Mouse (Mus musculus): ENCODE measurements around the gene Cdk5r2.
A peak's percentile ranks its signal among the peaks of the same experiment; 100 is the strongest.

Cdk5r2 gene

DNA sequence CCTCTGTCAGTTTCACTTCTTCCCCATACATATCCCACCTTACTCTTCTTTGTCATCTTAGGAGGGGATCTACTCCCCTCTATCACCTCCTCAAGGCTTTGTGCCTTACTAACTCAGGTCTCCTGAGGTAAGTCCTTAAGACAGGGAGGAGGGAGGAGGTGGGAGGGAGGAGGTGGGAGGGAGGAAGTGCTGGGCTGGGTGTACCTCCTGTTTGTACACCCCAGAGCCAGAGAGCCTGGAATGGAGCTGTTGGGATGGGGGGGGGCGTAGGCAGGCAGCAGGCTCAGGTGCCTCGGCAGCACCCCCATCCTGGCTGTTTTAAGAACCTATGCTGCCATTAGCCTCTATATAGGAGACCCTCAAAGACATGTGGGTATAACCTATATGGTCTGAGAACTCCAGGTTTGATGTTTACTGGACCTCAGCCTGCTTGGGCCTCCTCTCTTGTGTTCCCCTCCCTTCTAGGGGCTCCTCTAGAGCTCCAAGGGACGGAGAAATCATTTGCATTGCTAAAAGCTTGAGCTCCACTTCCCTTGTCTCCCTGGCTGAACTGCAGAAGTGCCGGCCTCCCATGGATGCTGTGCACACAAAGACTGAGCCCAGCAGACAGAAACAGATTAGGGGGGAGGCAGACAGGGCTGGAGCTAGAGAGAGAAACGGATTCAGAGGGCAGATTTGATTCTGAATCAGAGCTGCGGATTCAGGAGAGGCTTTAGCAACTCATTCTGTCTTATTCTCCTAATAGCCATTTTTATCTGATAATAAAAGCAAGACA, 3.5 kb upstream of the Cdk5r2 start:
- peak; percentile 92 for DNase-seq (ENCODE audit: low read depth, low spot score)

DNA sequence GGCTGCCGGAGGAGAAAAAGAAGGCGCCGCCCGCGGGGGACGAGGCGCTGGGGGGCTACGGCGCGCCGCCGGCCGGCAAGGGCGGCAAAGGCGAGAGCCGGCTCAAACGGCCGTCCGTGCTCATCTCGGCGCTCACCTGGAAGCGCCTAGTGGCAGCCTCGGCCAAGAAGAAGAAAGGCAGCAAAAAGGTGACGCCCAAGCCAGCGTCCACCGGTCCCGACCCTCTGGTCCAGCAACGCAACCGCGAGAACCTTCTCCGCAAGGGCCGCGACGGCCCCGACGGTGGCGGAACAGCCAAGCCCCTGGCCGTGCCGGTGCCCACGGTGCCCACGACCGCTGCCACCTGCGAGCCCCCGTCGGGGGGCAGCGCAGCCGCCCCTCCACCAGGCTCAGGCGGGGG, 422 bp downstream of the Cdk5r2 start:
- no peak for DNase-seq (ENCODE audit: low read depth, low spot score)

DNA sequence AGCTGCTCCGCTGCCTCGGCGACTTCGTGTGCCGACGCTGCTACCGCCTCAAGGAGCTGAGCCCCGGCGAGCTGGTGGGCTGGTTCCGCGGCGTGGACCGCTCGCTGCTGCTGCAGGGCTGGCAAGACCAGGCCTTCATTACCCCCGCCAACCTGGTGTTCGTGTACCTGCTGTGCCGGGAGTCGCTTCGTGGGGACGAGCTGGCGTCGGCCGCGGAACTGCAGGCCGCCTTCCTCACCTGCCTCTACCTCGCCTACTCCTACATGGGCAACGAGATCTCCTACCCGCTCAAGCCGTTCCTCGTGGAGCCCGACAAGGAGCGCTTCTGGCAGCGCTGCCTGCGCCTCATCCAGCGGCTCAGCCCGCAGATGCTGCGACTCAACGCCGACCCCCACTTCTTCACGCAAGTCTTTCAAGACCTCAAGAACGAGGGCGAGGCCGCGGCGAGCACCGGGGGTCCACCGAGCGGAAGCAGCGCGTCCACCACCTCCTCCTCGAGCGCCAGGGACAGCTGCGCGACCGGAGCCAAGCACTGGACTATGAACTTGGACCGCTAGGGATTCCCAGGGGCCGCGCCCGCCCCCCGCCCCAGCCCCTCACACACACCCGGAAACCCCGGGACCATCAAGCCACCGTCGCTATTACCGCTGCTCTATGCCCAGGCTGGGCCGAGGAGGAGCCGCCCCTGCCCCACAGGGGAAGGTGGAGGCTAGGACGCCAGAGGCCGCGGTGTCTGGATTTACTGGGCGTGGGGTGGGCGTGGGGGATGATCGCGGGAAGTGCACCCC, 1.1 kb downstream of the Cdk5r2 start:
- DNase-seq (ENCODE audit: low read depth, low spot score), result no peak

DNA sequence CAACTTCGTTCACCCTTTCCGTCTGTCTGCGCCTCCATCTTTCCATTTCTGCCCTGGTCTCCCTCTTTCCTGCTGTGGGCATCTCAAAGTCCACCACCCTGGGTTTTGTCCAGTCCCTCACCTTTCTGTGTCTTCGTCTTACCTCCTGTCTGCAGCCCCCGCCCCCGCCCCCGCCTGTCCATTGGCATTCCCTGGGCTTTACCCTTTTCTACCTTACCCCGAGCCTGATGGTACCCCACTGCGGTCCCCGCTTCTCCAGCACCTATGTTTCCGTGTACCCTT, 1.6 kb downstream of the Cdk5r2 start:
- no peak for DNase-seq (ENCODE audit: low read depth, low spot score)

DNA sequence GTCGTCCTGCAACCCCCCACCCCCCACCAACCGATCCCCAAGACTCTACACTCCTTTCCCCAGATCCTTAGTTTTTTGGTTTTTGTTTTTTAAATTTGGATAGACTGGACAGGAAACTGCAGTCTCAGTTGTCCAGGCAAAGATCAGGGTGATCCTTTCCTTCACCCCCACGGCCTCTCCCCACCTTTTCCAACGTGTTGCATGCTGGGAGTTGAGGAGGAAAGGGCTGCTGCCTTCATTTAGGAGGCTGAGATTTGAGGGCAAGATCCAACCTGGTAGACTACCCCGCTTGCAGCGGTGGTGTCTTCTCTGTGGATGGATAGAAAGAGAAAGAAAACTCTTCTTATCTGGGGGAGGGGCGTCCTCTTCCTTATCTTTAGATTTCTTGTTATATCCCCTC, 2.1 kb downstream of the Cdk5r2 start:
- peak; percentile 49 for DNase-seq (ENCODE audit: low read depth, low spot score)

DNA sequence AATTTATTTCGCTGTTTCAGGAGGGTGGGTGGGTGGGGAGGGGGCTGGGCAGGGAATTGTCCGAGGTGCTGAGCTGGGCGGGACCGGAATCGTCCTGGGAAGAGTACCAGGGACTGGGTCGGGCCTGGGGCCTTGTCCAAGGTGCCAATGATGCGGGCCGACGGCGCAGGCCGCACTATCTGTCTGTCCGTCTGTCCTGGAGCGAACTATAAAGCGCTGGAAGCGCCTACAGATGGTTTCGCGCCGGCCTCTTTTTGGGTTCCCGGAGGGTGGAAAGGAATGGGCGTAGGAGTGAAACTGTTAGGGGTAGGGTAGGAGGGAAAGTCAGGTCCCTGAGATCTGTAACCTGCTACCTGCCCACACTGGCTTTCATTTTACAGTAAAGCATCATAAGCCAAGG, 2.5 kb downstream of the Cdk5r2 start:
- peak; percentile 60 for DNase-seq (ENCODE audit: low read depth, low spot score)

DNA sequence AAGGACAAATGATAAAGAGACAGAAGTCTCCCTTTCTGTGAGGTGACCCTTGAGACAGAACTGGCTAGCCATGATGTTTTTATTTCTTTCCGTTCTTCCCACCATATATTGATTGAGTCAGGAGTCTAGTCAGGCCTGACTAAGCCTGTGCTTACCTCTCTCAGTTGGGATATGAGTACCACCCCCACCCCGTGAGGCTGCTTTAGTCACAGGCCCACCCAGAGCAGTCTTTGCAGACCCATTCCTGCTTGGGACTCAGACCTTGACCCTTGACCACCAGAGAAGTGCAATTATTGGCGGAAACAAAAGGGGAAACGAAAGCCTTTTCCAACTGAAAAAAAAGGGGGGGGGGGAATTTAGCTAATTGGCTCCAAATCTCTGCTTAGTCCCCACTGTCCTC, 2.9 kb downstream of the Cdk5r2 start:
- DNase-seq (ENCODE audit: low read depth, low spot score), result no peak

DNA sequence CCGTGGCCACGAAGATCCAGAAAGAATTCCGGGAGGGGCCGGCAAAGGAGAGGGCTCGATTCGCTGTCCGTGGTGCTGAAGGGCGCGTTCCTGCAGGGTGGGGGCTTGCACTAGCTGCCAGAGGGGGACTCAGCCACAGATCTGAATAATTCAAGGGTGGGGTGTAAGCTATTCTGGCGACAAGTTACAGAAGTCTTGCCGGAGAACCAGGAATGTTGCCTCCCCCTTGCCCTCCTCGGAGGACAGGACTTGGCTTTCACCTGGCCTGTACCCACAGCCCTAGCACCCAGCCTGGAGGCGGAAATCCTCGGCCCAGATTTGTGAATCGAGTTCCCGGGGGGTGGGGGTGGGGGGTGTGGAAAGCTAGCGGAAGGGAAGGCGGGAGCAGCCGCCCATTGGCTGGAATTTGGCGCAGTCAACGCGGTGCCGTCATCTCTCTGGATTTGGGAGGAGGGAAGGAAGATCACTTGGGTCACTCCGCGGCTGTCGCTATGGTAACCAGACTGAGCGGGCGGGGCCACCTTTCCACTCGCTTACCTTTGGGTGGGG, 3.5 kb downstream of the Cdk5r2 start:
- peak; percentile 98 for DNase-seq (ENCODE audit: low read depth, low spot score)

DNA sequence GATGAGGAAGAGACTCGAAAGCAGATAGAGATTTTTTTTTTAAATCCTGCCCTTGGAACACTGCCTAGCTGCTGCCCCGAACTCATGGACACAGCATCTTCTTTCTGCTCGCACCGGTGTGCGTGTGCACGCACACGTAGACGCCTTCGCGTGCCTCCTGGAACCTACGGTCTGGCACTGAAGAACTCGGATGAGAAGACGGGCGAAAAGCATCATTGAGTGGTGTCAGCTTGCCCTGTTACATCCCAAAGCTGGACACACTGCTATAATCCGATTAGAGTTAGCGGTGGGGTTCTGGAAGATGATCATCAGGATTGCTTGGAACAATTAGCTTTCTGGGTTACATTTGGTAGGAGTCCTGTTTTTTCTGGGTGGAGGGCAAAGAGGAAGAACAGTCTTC, 4.1 kb downstream of the Cdk5r2 start:
- DNase-seq (ENCODE audit: low read depth, low spot score), result no peak

DNA sequence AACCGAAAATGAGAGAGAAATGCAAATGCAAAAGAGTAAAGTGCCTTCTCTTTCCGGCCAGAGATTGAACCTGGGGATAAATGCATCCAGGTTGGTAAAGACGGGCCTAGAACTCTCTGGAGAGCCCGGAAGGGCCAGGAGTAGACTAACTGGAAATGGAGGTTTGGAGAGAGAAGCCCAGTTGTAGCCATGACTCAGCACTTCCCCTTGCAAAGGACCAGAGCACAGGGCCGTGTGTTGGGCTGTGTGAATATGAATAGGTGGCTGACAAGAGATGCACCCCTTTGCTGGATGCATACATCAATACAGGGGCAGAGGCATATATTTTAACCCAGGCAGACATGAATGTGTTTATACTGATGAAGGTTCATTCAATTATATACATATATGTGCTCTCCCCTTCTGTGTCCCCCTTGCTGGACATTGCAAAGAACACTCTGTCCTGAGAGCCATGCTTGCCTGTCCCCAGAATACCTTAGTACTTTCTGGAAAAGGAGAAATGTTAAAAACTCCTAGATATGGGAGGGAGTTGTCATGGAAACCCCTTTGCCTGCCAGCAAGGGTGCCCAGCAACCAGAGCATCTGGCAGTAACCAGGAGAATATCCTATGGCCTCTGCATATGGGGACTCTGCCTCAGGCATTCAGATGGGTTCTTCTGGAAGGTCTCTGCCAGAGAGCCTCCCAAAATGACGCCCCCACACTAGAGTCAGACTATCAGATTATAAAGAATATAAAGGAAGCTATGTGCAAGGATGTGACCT, 4.7 kb downstream of the Cdk5r2 start:
- DNase-seq (ENCODE audit: low read depth, low spot score), result peak; percentile 31

DNA sequence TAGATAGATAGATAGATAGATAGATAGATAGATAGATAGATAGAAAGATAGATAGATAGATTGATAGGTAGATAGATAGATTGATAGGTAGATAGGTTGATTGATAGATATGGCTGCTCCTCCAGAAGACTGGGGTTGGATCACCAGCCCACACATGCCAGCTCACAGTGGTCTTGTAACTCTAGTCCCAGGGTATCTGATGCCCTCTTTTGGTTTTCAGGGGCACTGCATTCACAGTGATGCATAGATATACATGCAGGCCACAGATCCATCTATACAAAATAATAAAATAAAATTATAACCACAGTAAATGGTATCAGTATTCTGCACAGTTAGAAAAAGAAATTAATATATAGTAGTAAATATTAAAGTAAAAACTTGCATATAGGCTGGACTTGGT, 7.0 kb downstream of the Cdk5r2 start:
- peak; percentile 60 for DNase-seq (ENCODE audit: low read depth, low spot score)

DNA sequence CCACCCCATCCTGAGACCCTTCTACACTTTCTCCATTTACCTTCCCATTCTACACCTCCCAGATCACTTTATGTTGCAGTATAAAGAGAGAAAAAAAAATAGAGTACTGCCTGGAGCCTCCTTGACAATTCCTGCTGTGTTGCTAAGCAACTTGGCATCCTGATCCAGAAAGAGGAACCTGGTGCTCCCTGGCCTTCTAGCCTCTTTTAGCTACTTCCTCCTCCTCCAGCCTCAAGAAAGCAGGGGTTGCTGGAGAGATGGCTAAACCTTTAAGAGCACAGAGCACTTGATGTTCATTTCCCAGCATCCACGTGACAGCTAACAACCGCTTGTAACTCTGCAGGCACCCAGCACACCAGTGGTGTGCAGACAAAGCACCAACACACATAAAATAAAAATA, 17.5 kb downstream of the Cdk5r2 start:
- no peak for DNase-seq (ENCODE audit: low read depth, low spot score)

DNA sequence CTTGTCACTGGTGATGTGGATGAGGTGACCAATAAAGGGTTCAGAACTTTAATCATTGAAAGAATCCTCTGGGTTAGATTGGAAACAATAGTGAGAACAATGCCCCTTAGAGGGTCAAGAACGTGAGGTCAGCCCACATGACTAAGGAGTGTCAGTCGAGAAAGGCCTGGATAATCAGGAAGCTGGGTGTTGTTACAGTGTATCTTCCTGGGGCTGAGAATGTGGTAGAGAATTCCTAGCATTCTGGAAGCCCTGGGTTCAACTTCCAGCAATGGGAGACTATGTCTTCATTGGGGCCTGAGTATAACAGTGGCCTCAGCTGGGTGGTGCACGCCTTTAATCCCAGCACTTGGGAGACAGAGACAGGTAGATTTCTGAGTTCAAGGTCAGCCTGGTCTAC, 22.5 kb downstream of the Cdk5r2 start:
- peak; percentile 61 for DNase-seq (ENCODE audit: low read depth, low spot score)

DNA sequence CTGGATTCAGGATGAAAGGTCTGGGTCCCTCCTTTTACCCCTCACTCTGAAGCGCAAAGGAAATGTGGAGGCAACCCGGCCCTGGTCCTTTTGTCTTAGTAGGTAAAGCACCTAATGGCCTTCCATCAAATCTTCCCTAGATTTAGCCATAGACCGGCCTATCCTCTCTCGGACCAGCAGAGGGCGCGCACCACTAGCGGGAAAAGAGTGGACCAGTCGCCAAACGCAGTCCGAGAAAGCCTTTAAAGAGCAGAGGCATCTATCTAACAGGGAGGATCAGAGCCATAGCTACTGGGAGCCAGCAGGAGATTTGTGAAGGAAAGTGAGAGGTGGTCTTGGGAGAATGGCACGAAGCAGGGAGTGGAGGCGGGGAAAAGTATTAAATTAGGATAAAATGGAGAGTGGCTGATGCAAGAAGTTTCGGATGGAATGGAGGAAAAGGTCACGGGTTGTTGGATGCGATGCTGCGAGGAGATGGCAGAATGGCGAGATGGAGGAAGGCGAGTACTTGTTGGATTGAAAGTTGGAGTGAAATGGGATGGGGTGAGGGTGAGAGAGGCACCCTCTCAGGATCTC, 26.1 kb downstream of the Cdk5r2 start:
- DNase-seq (ENCODE audit: low read depth, low spot score), result peak; percentile 89

DNA sequence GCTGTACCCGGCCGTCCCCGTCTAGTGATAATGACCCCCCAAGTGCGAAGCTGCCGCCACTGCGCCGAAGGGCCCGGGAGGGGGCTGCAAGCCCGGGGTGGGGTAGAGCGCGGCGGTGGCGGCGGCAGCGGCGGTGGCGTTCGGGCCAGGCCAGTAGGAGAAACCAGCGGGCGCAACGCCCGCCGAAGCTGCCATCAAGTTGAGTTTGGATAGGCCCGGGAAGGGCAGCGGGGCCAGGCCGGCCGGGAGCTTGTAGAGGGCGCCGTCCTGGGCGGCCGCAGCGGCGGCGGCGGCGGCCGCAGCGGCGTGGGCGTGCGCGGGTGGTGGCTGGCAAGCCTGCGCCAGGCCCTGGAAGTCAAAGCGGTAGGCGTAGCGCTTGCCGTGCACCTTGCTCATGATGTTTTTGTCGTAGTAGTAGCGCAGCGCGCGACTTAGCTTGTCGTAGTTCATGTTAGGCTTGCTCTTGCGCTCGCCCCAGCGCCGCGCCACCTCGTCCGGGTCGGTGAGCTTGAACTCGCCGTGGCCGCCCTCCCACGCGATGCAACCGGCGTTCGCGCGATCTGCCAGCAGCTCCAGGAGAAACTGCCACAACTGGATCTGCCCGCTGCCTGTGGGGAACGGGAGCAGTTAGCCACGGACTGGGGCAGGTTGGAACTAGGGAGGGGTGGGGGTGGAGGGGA, 27.5 kb downstream of the Cdk5r2 start:
- DNase-seq (ENCODE audit: low read depth, low spot score), result peak; percentile 61

DNA sequence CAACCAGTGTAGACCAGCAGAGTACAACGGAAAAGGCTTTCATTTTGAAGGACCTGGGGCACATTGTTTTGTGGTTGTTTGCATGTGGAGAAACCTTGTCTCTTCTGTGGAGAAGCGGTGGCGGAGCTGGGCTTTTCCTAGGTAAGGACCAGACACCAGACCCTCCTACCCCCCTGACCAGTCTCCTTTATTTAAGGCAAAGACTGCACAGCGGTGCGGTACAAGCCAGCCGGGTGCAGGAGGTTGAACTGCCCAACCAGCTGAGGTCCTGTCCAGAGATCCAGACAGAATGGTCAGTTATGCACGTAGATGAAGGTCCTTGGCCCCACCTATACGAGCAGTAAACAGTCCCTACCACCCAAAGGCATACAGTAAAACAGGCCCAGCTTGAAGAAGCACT, 28.1 kb downstream of the Cdk5r2 start:
- peak; percentile 51 for DNase-seq (ENCODE audit: low read depth, low spot score)

DNA sequence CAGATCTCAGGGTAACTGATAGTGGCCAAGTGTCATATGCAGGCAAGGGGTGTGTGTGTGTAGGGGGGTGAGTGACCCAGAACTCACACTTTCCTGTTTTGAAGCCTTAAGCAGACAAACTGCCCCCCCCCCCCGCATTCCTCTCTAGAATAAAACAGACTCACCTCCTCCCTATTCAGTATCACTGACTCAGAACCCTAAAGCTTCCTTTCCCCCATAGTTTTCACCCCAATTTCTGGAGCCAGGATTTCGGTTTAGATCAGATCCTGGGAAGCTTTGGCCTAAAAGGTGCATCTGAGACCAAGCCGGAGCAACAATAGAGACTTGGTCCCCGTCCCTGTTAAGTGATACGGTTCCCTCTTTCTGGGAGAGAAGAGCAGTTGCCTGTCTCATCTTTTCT, 28.7 kb downstream of the Cdk5r2 start:
- no peak for DNase-seq (ENCODE audit: low read depth, low spot score)

DNA sequence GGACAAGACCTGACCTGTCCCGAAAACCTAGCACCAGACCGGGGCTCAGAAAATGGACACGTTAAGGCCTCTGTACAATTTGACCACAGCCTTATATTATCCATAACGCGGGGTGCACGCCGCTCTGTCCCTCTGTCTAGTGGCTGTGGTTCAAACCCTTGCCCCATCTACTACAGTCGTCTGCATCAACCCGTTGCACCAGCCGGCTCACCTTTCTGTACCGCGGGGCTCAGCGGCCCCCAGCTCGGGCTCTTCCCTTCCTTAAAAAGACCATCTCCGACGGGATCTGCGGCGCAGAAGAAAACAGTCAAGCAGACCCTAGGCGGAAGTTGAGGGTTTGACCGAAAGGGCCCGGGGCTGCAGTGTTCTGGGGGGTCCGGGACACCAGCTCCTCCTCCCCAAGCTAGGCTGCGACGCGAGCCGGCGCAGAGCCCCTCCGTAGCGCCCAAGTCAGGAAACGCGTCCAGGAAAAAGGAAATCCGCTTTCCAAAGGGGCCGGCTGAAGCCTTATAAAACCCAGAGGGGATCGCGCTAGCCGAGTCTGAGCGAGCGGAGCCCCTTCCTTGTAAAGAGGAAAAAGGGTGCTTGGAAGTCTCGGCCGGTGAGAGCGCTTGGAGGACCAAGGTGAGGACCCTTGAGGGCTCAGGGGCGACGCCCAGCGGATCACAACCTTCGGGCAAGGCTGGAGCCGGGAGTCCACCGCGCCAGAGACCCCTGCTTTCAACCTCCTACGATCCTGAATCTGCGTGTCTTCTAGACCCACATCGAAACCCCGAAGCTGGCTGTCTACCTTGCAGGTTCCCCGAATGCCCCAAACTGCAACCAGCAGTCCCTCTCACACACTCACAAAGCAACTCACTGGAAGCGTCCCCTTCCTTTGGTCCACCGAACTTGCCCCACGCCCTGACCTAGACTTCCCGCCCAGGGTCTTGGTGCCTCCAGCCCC, 29.7 kb downstream of the Cdk5r2 start:
- DNase-seq (ENCODE audit: low read depth, low spot score), result peak; percentile 59

DNA sequence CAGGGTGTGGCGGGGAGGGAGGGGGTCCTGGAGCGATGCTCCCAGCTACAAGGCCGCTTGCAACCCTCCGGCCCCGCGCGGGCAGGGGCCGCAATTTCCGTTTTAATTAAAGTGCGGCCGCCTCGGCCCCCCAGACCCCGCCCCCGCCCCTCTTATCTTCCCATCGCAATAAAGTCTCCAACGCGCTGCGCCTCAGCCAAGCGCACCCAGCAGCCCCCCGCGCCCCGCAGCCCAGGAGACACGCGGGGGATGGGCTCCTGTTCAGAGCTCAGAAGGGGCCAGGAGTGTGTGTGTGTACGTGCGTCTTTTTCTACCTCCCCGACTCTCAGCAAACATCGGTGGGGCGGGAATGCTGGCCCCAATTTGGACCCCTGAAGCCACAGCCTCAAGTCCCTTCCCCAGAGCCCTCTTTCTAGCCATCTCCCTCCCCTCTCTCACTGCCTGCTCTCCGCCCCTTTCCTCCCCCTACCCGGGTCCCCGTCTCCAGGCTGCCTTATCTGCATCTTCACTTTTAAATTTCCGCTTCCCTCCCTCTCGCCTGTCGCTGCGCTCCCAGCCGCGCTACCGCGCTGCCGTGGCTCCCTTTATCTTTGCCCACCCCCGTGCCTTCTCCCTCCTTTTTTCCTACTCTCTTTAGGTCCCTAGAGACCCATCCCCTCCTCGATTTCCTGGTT, 30.8 kb downstream of the Cdk5r2 start, which contains the start of gene Fev:
Fev (minus strand) TSS at position 51 of the 674 bp plus-strand sequence.
- peak; percentile 76 for DNase-seq (ENCODE audit: low read depth, low spot score)

DNA sequence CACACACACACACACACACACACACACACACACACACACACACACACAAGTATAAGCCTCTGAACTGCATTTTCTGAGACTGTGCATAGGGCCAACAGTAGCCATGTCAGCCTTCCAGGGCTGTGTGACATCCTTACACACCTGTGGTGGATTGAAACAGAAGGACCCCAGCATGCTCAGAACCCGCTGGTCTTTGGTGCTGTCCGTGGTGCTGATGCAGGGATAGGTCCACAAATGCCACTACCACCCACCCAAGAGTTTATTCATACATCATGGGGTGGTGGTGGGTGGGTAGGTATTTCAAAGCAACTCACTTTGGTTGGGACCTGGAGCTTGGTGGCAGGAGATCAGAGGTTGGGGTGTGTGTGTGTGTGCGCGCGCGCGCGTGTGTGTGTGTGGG, 36.8 kb downstream of the Cdk5r2 start:
- DNase-seq (ENCODE audit: low read depth, low spot score), result peak; percentile 70

All from R1 (cell line).